Mouse (Mus musculus): ENCODE measurements around the gene Sall2.

Sall2 gene

GRCm38 (mm10) chr14:52327910-52328812 lies at the start of gene Sall2:
TSS of gene Sall2 (minus strand) at chr14:52328762.
- in situ Hi-C loops (cut with MboI, MseI): no loop called here

DNA sequence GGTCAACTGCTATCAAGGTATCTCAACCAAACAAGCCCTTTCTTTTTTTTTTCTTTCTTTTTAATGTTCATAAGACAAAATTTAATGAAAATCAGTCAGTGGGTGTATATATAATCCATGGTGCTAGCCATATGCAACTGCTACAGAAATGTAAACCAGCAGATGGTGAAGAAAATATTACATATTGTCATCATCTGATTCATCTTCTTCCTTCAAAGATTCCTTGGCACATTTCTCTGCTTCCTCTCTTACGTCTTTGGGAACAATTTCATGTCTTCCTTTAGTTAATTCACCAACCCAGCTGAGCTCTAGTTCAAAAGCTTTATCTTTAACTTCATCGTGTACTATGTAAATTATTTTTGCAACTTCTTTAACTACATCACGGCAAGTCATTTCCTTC lies 40.2 kb upstream of the Sall2 start:
- in situ Hi-C loops (cut with MboI, MseI): no loop called here

- in situ Hi-C loops (cut with MboI, MseI): no loop called here
Observed at GRCm38 (mm10) chr14:52356308-52356707, 27.7 kb upstream of the Sall2 start, which contains the start of gene Olfr1513. TSS of gene Olfr1513 (minus strand) at chr14:52356408.

- in situ Hi-C loops (cut with MboI, MseI): loop anchor here (5.0 kb wide), 1 partner anchor 42 kb away; no protein-coding TSS in a partner anchor
Observed at GRCm38 (mm10) chr14:52339512-52339852, 10.9 kb upstream of the Sall2 start.

DNA sequence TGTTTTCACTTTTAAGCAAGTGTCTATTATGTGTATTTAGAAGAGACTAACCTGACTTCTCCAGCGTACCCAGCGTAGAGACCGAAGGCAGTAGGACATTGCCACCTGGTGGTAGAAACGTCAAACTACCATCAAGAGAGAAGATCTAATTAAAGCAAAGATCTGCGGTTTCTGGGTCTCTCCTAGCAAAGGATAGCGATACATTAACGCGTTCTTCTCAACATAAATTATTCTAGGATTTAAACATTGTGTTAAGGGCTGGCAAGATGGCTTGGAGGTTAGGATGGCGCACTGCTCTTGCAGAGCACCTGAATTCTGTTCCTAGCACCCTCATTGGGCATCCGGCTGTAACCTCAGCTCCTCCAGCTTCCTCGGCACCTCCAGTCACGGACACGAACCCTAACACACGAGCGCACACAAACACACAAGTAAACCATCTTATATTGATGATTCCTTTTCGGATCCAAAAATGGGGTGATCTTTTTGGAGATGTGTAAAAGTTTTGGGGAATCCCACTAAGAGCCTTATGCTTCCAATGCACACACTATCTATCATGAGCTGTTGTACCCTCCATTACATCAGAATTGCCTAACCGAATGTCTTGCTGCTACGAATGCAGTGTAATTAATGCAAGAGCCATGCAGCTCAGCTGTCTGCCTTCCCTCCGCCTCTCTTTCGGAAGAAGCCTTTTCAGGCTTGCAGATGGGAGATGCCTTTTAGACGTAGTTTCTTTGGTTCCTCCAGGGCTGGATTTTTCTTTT lies 10.4 kb upstream of the Sall2 start:
- in situ Hi-C loops (cut with MboI, MseI): loop anchor here (5.0 kb wide), 1 partner anchor 42 kb away; no protein-coding TSS in a partner anchor

- in situ Hi-C loops (cut with MboI, MseI): no loop called here
Observed at GRCm38 (mm10) chr14:52332171-52332570, 3.6 kb upstream of the Sall2 start.

GRCm38 (mm10) chr14:52331069-52331750 lies 2.6 kb upstream of the Sall2 start:
- in situ Hi-C loops (cut with MboI, MseI): no loop called here

DNA sequence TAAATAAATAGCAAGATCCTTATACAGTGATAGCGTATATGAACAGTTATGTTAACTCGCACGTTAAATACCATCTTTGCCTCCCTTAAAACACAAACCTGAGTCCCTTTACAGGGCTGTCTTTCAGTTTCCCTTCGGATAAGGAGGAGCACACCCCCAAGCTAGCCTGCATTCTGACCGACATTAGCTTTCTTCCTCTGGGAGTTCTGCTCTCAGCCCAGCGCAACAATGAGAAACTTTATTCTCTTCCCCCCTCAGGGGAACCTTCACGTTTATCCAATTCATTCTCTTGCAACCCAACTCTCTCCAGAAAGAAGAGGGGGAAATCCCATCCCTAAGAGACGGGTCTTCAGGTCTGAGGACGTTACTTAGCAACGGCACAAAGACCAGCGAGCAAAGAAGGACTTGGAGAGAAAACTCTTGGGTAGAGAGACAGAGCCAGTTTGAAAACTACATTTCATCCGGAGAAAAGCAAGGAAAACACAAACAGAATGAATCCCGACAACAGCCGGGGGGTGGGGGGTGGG lies 1.1 kb downstream of the Sall2 start:
- in situ Hi-C loops (cut with MboI, MseI): no loop called here

GRCm38 (mm10) chr14:52325890-52326289 lies 2.7 kb downstream of the Sall2 start:
- in situ Hi-C loops (cut with MboI, MseI): no loop called here

DNA sequence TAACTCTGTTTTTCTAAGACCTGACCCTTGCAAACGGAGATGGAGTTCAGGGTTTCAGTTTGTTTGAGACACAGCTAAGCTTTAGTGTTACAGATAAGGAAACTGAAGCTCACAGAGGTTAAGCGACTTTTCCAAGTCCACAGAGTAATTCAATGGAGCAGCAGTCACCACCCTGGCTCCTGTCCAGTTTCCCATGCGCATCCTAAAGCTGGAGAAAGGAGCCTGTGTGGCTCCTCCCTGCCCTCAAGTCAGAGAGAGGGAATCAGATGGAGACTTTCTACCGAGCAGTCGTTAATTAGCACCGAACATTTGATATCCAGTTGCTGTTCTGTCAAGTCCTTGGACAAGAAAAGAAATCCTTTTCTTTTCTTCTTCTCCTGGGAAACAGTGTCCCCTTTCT lies 9.2 kb downstream of the Sall2 start:
- in situ Hi-C loops (cut with MboI, MseI): loop anchor here (25.0 kb wide), 1 partner anchor 1893 kb away; no protein-coding TSS in a partner anchor

DNA sequence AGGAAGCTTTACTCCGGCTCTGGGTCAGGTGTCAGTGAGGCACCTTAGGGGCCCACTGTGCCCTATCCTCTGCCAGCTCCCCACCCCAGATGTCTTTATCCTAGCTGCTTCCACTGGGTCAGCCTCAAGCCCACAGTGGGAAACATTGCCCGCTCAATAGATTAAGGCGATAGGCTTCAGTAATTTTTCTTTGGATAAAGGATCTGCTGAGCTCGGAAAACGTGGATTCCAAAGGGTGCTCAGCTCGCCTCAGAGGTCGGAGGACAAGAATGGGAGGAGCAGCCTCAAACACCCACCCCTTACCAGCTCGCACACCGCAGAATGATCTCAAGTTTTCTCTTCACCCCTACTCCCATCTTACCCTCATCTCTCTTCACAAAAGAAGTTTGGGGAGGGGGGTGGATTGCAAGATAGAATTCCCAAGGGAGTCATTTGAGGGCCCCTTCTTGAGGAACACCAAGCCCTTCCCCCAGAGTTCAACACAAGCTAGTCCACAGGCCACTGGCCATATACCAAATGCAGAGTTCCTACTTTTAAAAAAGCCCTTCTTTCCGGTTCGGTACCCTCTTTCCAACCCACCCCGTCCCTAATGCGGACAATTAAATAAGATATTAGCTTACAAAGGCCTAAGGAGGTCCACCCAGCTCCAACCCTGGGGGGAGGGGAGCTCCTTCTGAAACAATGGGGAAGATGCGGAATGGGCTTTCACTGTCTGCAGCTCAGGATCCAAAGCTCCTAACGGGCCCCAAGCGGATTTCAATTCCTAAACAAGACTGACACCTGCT lies 11.9 kb downstream of the Sall2 start:
- in situ Hi-C loops (cut with MboI, MseI): loop anchor here (25.0 kb wide), 1 partner anchor 1896 kb away; no protein-coding TSS in a partner anchor

GRCm38 (mm10) chr14:52315792-52316440 lies 12.6 kb downstream of the Sall2 start:
- in situ Hi-C loops (cut with MboI, MseI): loop anchor here (25.0 kb wide), 1 partner anchor 1896 kb away; no protein-coding TSS in a partner anchor

- in situ Hi-C loops (cut with MboI, MseI): loop anchor here (25.0 kb wide), 1 partner anchor 1897 kb away; no protein-coding TSS in a partner anchor
Observed at GRCm38 (mm10) chr14:52315283-52315780, 13.2 kb downstream of the Sall2 start.

DNA sequence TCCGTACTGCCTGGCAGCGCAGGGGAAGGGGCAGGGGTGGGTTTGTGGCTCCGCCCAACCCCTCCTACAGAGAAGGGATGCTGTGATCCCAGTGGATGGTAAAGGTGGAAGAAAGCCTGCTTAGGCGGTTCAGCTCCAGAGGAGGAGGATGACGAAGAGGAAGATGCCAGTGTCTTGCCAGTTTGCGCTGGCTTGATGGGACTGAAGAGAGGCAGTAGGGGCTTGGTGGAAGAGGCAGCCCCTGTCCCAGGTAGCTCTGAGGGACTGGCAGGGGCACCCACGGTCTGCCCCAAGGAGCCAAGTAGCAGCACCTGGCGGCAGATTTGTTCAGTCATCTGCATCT lies 13.8 kb downstream of the Sall2 start:
- in situ Hi-C loops (cut with MboI, MseI): loop anchor here (25.0 kb wide), 1 partner anchor 1898 kb away; no protein-coding TSS in a partner anchor

DNA sequence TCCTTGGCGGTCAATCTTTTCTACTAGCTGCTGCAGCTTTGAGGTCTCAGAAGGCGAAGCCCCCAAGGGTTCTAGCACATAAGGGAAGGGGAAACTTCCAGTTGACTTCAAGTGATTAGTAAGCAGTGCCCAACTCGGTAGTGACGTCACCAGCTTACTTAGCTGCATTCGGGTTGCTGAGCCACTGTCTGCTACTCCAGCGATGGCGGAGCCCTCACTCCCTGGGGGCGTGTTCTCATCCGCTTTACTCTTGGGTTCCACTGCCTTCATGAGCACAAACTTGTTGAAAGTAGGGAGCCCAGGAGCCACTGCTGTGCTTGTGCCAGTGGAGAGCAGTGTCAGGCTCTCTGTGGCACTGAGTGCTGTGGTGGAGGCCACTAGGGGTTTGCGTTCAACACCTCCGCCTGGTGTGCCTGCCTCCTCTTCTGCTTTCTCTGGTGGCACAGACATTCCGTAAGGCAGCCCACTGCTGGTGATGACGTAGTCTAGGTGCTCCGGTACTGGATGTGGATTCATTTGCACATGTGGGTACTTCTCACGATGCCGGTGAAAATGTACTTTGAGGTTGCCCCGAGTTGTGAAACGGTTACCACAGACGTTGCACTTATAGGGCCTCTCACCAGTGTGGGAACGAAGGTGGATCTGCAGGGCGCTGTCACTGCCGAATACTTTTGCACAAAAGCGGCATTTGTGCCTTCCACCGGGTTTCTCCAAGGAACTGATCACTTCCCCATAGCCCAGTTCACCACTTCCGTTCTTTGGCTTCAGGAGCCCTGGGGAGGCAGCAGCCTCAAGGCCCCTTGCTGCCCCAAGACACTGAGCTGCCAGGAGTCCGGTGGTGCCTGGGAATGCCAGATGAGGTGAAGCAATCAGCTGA lies 14.4 kb downstream of the Sall2 start:
- in situ Hi-C loops (cut with MboI, MseI): loop anchor here (25.0 kb wide), 1 partner anchor 1898 kb away; no protein-coding TSS in a partner anchor

DNA sequence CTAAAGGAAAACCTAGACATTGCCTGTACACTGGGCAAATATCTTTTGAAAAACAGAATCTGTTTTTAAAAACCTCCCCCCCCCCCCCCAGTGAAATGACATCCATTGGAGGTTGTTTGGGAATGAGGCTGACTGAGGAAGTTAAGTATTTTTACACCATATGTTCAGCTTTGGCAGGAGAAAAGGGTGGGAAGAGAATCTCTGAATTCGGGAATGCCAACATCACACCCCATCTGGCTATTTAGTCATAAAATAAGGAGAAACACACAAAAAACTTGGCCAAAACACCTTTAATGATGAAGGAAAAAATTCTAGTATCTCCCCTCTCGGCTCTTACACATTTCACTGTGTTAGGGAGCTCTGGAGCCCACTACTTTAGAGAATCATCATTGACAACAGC lies 17.7 kb downstream of the Sall2 start:
- in situ Hi-C loops (cut with MboI, MseI): loop anchor here (25.0 kb wide), 1 partner anchor 1901 kb away; no protein-coding TSS in a partner anchor

GRCm38 (mm10) chr14:52310343-52310742 lies 18.2 kb downstream of the Sall2 start:
- in situ Hi-C loops (cut with MboI, MseI): loop anchor here (25.0 kb wide), 1 partner anchor 1902 kb away; no protein-coding TSS in a partner anchor

GRCm38 (mm10) chr14:52306100-52306499 lies 22.5 kb downstream of the Sall2 start:
- in situ Hi-C loops (cut with MboI, MseI): loop anchor here (25.0 kb wide), 1 partner anchor 1906 kb away; no protein-coding TSS in a partner anchor

Data from regulatory T cell (primary cell).